Mouse (Mus musculus): ENCODE measurements around the gene Iqcf5. TPM values are rescaled to one million over a fixed set of nuclear protein-coding genes. Genes with fewer than 3 reads are reported as not detected.
"Not testable (repeated sequence)": the region's sequence is repeated elsewhere in the genome, so short reads cannot be mapped to it uniquely, and the experiment has no call there.

The Iqcf5 gene
- polyA plus RNA-seq, 1 experiment from 2014 or later, result not detected

DNA sequence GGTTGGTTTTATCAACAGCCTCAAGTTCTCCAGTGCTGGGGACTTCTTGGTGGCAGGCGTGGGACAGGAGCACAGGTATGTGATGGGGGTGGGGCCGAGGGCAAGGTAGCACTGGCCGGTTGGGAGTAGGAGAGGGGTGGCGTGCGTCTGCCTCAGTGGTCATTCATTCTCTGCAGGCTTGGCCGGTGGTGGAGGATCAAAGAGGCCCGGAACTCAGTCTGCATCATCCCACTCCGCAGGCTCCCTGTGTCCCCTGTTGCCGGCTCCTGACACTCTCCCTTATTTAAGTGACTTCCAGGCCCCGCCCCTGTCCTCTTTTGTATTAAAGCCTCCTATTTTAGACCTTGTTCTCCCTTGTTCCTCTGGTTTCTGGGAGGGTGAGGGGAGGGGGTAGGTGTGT is 29.3 kb upstream of the Iqcf5 start:
- no peak for ATAC-seq
- H3K4me2 ChIP-seq (ENCODE audit: low read length), result no peak overlapping the region
- H3K9me3 ChIP-seq (replicated peaks; ENCODE audit: control insufficient read depth, low read length), result no peaks in the 10 kb centered on the region
- DNase-seq (ENCODE audit: low spot score), result no peak
- no peak overlapping the region for H3K4me3 ChIP-seq (ENCODE audit: low read depth, low read length)
- no peak overlapping the region for H3K9ac ChIP-seq (ENCODE audit: low read length)
- no peaks in the 10 kb centered on the region for H3K27me3 ChIP-seq (replicated peaks; ENCODE audit: control insufficient read depth, insufficient read depth, low read length)
- H3K27ac ChIP-seq (ENCODE audit: low read depth, low read length), result no peak overlapping the region
- peaks cover 53% of the 10 kb centered on the region for H3K36me3 ChIP-seq (ENCODE audit: control insufficient read depth, insufficient read depth, low read length)
- no peaks in the 10 kb centered on the region for H3K4me1 ChIP-seq (ENCODE audit: control insufficient read depth, insufficient read depth, low read length)
- 79% methylated on average over 10 of the region's 10 CpGs for WGBS

DNA sequence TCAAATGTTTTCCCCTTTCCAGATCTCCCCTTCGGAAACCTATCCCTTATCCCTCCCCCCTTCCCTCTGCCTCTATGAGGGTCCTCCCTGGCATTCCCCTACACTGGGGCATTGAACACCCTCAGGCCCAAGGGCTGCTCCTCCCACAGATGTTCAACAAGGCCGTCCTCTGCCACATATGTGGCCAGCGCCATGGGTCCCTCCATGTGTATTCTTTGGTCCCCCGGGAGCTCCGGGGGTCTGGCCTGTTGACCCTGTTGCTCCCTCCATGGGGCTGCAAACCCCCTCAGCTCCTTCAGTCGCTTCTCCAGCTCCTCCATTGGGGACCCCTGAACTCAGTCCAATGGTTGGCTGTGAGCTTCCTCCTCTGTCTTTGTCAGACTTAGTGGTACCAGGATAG is 26.8 kb upstream of the Iqcf5 start:
- H3K27me3 ChIP-seq (replicated peaks; ENCODE audit: control insufficient read depth, insufficient read depth, low read length); DNase-seq (ENCODE audit: low spot score); H3K9me3 ChIP-seq (replicated peaks; ENCODE audit: control insufficient read depth, low read length); H3K4me1 ChIP-seq (ENCODE audit: control insufficient read depth, insufficient read depth, low read length); H3K9ac ChIP-seq (ENCODE audit: low read length); H3K4me3 ChIP-seq (ENCODE audit: low read depth, low read length); ATAC-seq; H3K27ac ChIP-seq (ENCODE audit: low read depth, low read length); H3K4me2 ChIP-seq (ENCODE audit: low read length): not testable (repeated sequence)
- 88% methylated on average over 6 of the region's 6 CpGs for WGBS
- peaks cover 33% of the 10 kb centered on the region for H3K36me3 ChIP-seq (ENCODE audit: control insufficient read depth, insufficient read depth, low read length)

DNA sequence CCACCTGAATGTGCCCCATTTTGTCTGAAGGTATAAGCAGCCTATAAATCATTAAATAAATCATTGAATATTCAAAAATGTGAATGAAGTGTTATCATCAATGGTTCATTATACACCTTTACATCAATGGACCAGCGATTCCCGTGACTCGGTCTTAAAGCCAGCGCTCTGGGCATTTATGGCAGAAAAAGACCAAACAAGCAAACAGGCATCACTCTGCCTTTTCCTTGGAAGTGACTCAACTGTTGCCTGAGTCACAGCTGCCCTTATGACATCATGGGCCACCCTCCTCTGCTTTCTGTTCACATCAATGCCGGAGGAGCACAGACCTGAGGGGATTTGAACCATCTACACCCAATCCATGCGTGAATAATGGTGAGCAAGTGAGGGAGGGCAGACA is 14.7 kb upstream of the Iqcf5 start, which contains the start of gene Iqcf1:
Gene Iqcf1 (plus strand): TSS at position 301 of the 400 bp plus-strand sequence.
- ATAC-seq, result no peak

DNA sequence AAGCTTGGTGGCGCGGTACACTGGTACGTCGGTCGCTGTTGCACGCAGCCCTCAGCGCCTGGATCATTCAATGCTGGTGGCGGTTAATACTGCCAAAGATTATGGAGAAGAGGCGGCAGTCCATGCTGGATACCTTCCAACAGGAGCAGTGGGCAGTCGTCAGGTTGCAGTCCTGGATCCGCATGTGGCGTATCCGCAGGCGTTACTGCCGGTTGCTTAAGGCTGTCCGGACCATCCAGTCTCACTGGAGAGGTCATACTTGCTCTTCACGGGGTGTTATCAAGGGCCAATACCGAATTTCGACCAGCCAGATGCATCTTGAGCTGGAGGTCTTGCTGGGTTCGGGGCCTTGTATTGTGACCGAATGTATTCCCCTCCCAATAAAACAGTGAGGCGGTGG is 12.5 kb upstream of the Iqcf5 start:
- DNase-seq (ENCODE audit: low spot score) (no peak), ATAC-seq (no peak)
- Histone ChIP-seq H3K36me3 (ENCODE audit: control insufficient read depth, insufficient read depth, low read length) (no peaks in the 10 kb centered on the region), H3K27ac (ENCODE audit: low read depth, low read length) (no peak overlapping the region), H3K4me2 (ENCODE audit: low read length) (no peak overlapping the region), H3K9ac (ENCODE audit: low read length) (no peak overlapping the region), H3K9me3 (replicated peaks; ENCODE audit: control insufficient read depth, low read length) (no peaks in the 10 kb centered on the region), H3K4me1 (ENCODE audit: control insufficient read depth, insufficient read depth, low read length) (no peaks in the 10 kb centered on the region), H3K27me3 (replicated peaks; ENCODE audit: control insufficient read depth, insufficient read depth, low read length) (no peaks in the 10 kb centered on the region), H3K4me3 (ENCODE audit: low read depth, low read length) (no peak overlapping the region)
- WGBS, result 89% methylated on average over 22 of the region's 22 CpGs

More for the DNA sequence above, 14.7 kb upstream of the Iqcf5 start, which contains the start of gene Iqcf1:
- Histone ChIP-seq H3K9ac (ENCODE audit: low read length) (no peak within 1 kb of the TSS), H3K4me1 (ENCODE audit: control insufficient read depth, insufficient read depth, low read length) (no peaks in the 10 kb centered on the region), H3K4me3 (ENCODE audit: low read depth, low read length) (no peak within 1 kb of the TSS), H3K36me3 (ENCODE audit: control insufficient read depth, insufficient read depth, low read length) (no peaks in the 10 kb centered on the region), H3K27ac (ENCODE audit: low read depth, low read length) (no peak within 1 kb of the TSS), H3K9me3 (replicated peaks; ENCODE audit: control insufficient read depth, low read length) (no peaks in the 10 kb centered on the region), H3K27me3 (replicated peaks; ENCODE audit: control insufficient read depth, insufficient read depth, low read length) (no peaks in the 10 kb centered on the region), H3K4me2 (ENCODE audit: low read length) (no peak within 1 kb of the TSS)
- DNase-seq (ENCODE audit: low spot score), result no peak
- 92% methylated on average over 6 of the region's 6 CpGs for WGBS

DNA sequence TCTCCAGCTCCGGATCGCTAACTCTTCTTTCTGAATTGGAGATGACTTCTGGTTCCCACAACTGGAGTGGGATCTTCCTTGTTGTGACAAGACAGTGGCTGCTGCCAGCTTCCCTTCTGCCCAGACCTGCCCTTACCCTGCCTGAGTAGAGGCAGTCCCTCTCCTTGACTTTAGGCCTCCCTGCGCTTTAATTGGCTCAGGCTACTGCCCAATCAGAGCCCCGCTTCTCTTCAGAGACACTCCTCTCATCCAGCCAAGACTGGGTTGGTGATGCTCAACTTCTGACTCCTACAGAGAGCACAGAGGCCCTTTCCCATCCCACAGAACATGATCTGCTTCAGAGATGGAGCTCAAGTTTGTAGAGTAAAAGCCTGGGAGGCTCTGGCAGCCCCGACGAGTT is 10.1 kb upstream of the Iqcf5 start:
- Histone ChIP-seq H3K36me3 (ENCODE audit: control insufficient read depth, insufficient read depth, low read length) (no peaks in the 10 kb centered on the region), H3K4me2 (ENCODE audit: low read length) (no peak overlapping the region), H3K27ac (ENCODE audit: low read depth, low read length) (no peak overlapping the region), H3K9ac (ENCODE audit: low read length) (no peak overlapping the region), H3K4me1 (ENCODE audit: control insufficient read depth, insufficient read depth, low read length) (no peaks in the 10 kb centered on the region), H3K9me3 (replicated peaks; ENCODE audit: control insufficient read depth, low read length) (no peaks in the 10 kb centered on the region), H3K27me3 (replicated peaks; ENCODE audit: control insufficient read depth, insufficient read depth, low read length) (no peaks in the 10 kb centered on the region), H3K4me3 (ENCODE audit: low read depth, low read length) (no peak overlapping the region)
- ATAC-seq (no peak), DNase-seq (ENCODE audit: low spot score) (no peak)
- 77% methylated on average over 6 of the region's 6 CpGs for whole genome bisulfite sequencing

DNA sequence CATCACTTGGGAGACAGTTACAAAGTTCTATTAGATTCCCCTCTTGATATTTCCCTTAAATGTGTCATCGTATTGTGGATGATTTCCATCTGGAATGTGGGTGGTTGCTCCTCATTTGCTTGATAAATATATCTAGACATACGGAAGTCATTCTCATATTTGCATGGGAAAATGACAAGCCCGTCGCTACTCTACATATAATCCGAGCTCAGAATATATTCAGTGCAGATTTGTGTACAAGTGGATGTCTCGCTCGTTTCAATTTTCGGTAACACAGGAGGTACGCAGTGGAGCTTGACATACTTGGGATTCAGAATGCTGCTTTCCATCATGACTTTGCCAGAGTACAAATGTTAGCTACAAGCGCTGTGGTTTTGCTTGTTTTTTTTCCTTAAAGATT is 5.0 kb upstream of the Iqcf5 start:
- Histone ChIP-seq H3K27ac (ENCODE audit: low read depth, low read length) (no peak overlapping the region), H3K9me3 (replicated peaks; ENCODE audit: control insufficient read depth, low read length) (no peaks in the 10 kb centered on the region), H3K36me3 (ENCODE audit: control insufficient read depth, insufficient read depth, low read length) (no peaks in the 10 kb centered on the region), H3K4me3 (ENCODE audit: low read depth, low read length) (no peak overlapping the region), H3K4me2 (ENCODE audit: low read length) (no peak overlapping the region), H3K9ac (ENCODE audit: low read length) (no peak overlapping the region), H3K27me3 (replicated peaks; ENCODE audit: control insufficient read depth, insufficient read depth, low read length) (no peaks in the 10 kb centered on the region), H3K4me1 (ENCODE audit: control insufficient read depth, insufficient read depth, low read length) (no peaks in the 10 kb centered on the region)
- ATAC-seq, result no peak
- DNase-seq (ENCODE audit: low spot score), result no peak
- WGBS, result 95% methylated on average over 10 of the region's 10 CpGs

GRCm38 (mm10) chr9:106512729-106513450 is 1.5 kb upstream of the Iqcf5 start:
- no peak overlapping the region for H3K27ac ChIP-seq (ENCODE audit: low read depth, low read length)
- no peaks in the 10 kb centered on the region for H3K27me3 ChIP-seq (replicated peaks; ENCODE audit: control insufficient read depth, insufficient read depth, low read length)
- 55% methylated on average over 13 of the region's 13 CpGs for WGBS
- H3K4me2 ChIP-seq (ENCODE audit: low read length), result no peak overlapping the region
- ATAC-seq, result no peak
- peak; percentile 39 for DNase-seq (ENCODE audit: low spot score)
- no peak overlapping the region for H3K9ac ChIP-seq (ENCODE audit: low read length)
- no peaks in the 10 kb centered on the region for H3K36me3 ChIP-seq (ENCODE audit: control insufficient read depth, insufficient read depth, low read length)
- H3K9me3 ChIP-seq (replicated peaks; ENCODE audit: control insufficient read depth, low read length), result no peaks in the 10 kb centered on the region
- H3K4me1 ChIP-seq (ENCODE audit: control insufficient read depth, insufficient read depth, low read length), result no peaks in the 10 kb centered on the region
- no peak overlapping the region for H3K4me3 ChIP-seq (ENCODE audit: low read depth, low read length)

GRCm38 (mm10) chr9:106513566-106513965 is 807 bp upstream of the Iqcf5 start:
- 79% methylated on average over 6 of the region's 6 CpGs for WGBS

GRCm38 (mm10) chr9:106519433-106519832 is 5.1 kb downstream of the Iqcf5 start:
- Histone ChIP-seq H3K9me3 (replicated peaks; ENCODE audit: control insufficient read depth, low read length) (no peaks in the 10 kb centered on the region), H3K27ac (ENCODE audit: low read depth, low read length) (no peak overlapping the region), H3K4me3 (ENCODE audit: low read depth, low read length) (no peak overlapping the region), H3K4me2 (ENCODE audit: low read length) (no peak overlapping the region), H3K36me3 (ENCODE audit: control insufficient read depth, insufficient read depth, low read length) (no peaks in the 10 kb centered on the region), H3K9ac (ENCODE audit: low read length) (no peak overlapping the region), H3K27me3 (replicated peaks; ENCODE audit: control insufficient read depth, insufficient read depth, low read length) (no peaks in the 10 kb centered on the region), H3K4me1 (ENCODE audit: control insufficient read depth, insufficient read depth, low read length) (no peaks in the 10 kb centered on the region)
- DNase-seq (ENCODE audit: low spot score), result no peak
- ATAC-seq, result no peak
- 77% methylated on average over 2 of the region's 2 CpGs for WGBS

More at GRCm38 (mm10) chr9:106513566-106513965, 807 bp upstream of the Iqcf5 start:
- ATAC-seq (no peak), DNase-seq (ENCODE audit: low spot score) (no peak)
- H3K36me3 ChIP-seq (ENCODE audit: control insufficient read depth, insufficient read depth, low read length), result no peaks in the 10 kb centered on the region
- H3K27ac ChIP-seq (ENCODE audit: low read depth, low read length), result no peak overlapping the region
- no peak overlapping the region for H3K4me2 ChIP-seq (ENCODE audit: low read length)
- no peaks in the 10 kb centered on the region for H3K9me3 ChIP-seq (replicated peaks; ENCODE audit: control insufficient read depth, low read length)
- H3K4me3 ChIP-seq (ENCODE audit: low read depth, low read length), result no peak overlapping the region
- H3K27me3 ChIP-seq (replicated peaks; ENCODE audit: control insufficient read depth, insufficient read depth, low read length), result no peaks in the 10 kb centered on the region
- no peaks in the 10 kb centered on the region for H3K4me1 ChIP-seq (ENCODE audit: control insufficient read depth, insufficient read depth, low read length)
- no peak overlapping the region for H3K9ac ChIP-seq (ENCODE audit: low read length)
